Mouse (Mus musculus): Measurements from ENCODE around the gene Stard9. TPM values are rescaled to one million over a fixed set of nuclear protein-coding genes. Genes with fewer than 3 reads are reported as not detected.

Stard9 gene
- polyA plus RNA-seq, 1 experiment from 2014 or later: 4.3 TPM

DNA sequence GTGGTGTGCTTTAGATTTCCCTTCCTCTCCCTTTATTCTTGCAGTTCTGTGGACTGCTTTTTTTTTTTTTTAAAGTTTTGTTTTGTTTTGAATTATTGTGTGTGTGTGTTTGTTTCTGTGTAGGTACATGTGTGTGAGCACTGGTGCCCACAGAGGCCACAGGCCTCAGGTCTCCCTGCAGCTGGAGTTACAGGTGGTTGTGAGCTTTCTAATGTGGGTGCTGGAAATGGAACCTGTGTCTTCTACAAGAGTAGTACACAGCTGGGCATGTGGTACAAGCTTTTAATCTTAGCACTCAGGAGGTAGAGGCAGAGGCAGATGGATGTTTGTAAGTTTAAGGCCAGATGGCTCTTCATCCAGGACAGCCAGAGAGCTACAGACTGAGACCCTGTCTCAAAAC lies 78.1 kb downstream of the Stard9 start:
- no peaks in the 10 kb centered on the region for H3K27me3 ChIP-seq (replicated peaks)
- no peak overlapping the region for H3K27ac ChIP-seq
- peaks cover 7% of the 10 kb centered on the region; the same call in 1 of the 2 replicates for H3K36me3 ChIP-seq
- H3K4me2 ChIP-seq: no peak overlapping the region
- no peak overlapping the region for H3K9ac ChIP-seq
- no peak for ATAC-seq (ENCODE audit: insufficient read depth, low FRiP score, low read depth)
- H3K4me3 ChIP-seq (replicated peaks): no peak overlapping the region
- no peaks in the 10 kb centered on the region for H3K9me3 ChIP-seq
- no peaks in the 10 kb centered on the region for H3K4me1 ChIP-seq

DNA sequence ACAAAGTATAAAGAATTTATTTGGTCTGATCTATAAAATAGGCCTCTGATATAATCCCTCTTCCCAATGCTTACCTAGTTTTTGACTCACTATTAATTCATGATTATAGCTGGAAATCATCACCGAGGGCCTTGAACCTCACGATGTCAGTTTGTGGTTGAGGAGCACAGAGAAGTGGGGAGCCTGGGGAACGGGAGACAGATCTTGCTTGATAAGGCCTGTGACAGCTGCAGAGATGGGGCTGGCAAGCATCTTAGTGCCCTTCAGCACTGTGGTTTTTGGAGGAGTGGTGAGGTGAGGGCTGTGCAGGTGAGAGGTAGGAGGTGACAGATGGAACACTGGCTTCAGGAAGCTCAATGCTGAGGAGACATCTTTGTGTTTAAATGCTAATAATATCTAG lies 81.2 kb downstream of the Stard9 start:
- Histone ChIP-seq H3K4me3 (replicated peaks) (no peak overlapping the region), H3K9me3 (no peaks in the 10 kb centered on the region), H3K4me2 (no peak overlapping the region), H3K27me3 (replicated peaks) (no peaks in the 10 kb centered on the region), H3K27ac (no peak overlapping the region), H3K36me3 (peaks cover 15% of the 10 kb centered on the region), H3K9ac (no peak overlapping the region), H3K4me1 (no peaks in the 10 kb centered on the region)
- no peak for ATAC-seq (ENCODE audit: insufficient read depth, low FRiP score, low read depth)
- WGBS: 80% methylated on average over 3 of the region's 3 CpGs

DNA sequence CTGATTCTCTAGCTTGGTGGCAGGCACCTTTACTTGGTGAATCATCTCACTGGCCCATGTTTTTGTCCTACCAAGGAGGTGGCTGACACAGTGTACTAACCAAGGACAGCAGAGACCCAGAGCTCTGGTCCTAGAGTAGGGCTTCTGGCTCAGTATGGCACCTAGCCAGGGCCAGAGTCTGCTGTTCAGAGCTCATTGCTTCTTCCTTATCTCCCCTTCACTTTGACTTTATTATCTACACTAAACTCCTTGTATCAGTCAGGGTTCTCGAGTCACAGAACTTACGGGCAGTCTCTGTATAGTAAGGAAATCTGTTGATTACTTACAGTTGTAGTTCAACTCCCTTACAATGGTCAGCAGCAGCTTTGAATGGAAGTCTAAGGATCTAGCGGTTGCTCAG lies 82.0 kb downstream of the Stard9 start:
- Histone ChIP-seq H3K27me3 (replicated peaks) (no peaks in the 10 kb centered on the region), H3K4me1 (no peaks in the 10 kb centered on the region), H3K9me3 (no peaks in the 10 kb centered on the region), H3K4me2 (no peak overlapping the region), H3K27ac (no peak overlapping the region), H3K9ac (no peak overlapping the region), H3K4me3 (replicated peaks) (no peak overlapping the region), H3K36me3 (peaks cover 17% of the 10 kb centered on the region)
- no peak for ATAC-seq (ENCODE audit: insufficient read depth, low FRiP score, low read depth)
- 81% methylated on average over 3 of the region's 3 CpGs for WGBS

DNA sequence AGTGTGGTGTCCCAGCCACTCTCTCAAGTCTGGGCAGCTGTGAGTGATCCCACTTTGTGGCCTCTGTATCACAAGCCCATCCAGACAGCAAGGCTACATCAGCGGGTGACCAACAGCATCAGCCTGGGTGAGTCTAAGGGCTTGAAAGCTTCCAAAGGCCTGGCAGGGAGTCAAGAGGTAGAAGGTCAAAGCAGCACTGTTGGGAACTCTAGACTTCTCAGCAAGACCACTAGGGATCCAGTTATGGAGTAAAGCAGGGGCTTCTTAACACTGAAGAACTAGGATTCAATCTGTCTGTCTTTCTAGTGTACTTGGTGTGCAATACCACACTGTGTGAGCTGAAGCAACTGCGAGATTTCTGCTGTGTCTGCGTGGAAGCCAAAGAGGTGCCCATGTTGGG lies 84.5 kb downstream of the Stard9 start:
- Histone ChIP-seq H3K4me2 (no peak overlapping the region), H3K27ac (no peak overlapping the region), H3K27me3 (replicated peaks) (no peaks in the 10 kb centered on the region), H3K4me1 (no peaks in the 10 kb centered on the region), H3K36me3 (peaks cover 30% of the 10 kb centered on the region), H3K9ac (no peak overlapping the region), H3K9me3 (no peaks in the 10 kb centered on the region), H3K4me3 (replicated peaks) (no peak overlapping the region)
- no peak for ATAC-seq (ENCODE audit: insufficient read depth, low FRiP score, low read depth)
- WGBS: 96% methylated on average over 3 of the region's 3 CpGs

- H3K4me1 ChIP-seq: no peaks in the 10 kb centered on the region
- no peaks in the 10 kb centered on the region for H3K9me3 ChIP-seq
- H3K36me3 ChIP-seq: peaks cover 69% of the 10 kb centered on the region
- H3K27ac ChIP-seq: no peak overlapping the region
- no peak overlapping the region for H3K4me3 ChIP-seq (replicated peaks)
- no peak overlapping the region for H3K4me2 ChIP-seq
- no peak overlapping the region for H3K9ac ChIP-seq
- H3K27me3 ChIP-seq (replicated peaks): no peaks in the 10 kb centered on the region
- ATAC-seq (ENCODE audit: insufficient read depth, low FRiP score, low read depth): no peak
- WGBS: 92% methylated on average over 8 of the region's 8 CpGs
Observed at GRCm38 (mm10) chr2:120718496-120718895, 89.6 kb downstream of the Stard9 start.

- H3K4me3 ChIP-seq (replicated peaks): no peak overlapping the region
- H3K9ac ChIP-seq: no peak overlapping the region
- H3K9me3 ChIP-seq: no peaks in the 10 kb centered on the region
- no peaks in the 10 kb centered on the region for H3K4me1 ChIP-seq
- no peaks in the 10 kb centered on the region for H3K27me3 ChIP-seq (replicated peaks)
- H3K36me3 ChIP-seq: peaks cover 81% of the 10 kb centered on the region
- WGBS: 91% methylated on average over 6 of the region's 6 CpGs
- no peak for ATAC-seq (ENCODE audit: insufficient read depth, low FRiP score, low read depth)
- H3K27ac ChIP-seq: no peak overlapping the region
- no peak overlapping the region for H3K4me2 ChIP-seq
Observed at GRCm38 (mm10) chr2:120720821-120721220, 91.9 kb downstream of the Stard9 start.

- Histone ChIP-seq H3K4me1 (no peaks in the 10 kb centered on the region), H3K27me3 (replicated peaks) (no peaks in the 10 kb centered on the region), H3K27ac (no peak overlapping the region), H3K4me2 (no peak overlapping the region), H3K9me3 (no peaks in the 10 kb centered on the region), H3K9ac (no peak overlapping the region), H3K4me3 (replicated peaks) (no peak overlapping the region), H3K36me3 (peaks cover 92% of the 10 kb centered on the region)
- WGBS: 89% methylated on average over 2 of the region's 2 CpGs
- no peak for ATAC-seq (ENCODE audit: insufficient read depth, low FRiP score, low read depth)
Observed at GRCm38 (mm10) chr2:120721911-120722310, 93.0 kb downstream of the Stard9 start.

GRCm38 (mm10) chr2:120722491-120722890 lies 93.6 kb downstream of the Stard9 start:
- no peak for ATAC-seq (ENCODE audit: insufficient read depth, low FRiP score, low read depth)
- H3K4me2 ChIP-seq: no peak overlapping the region
- H3K27me3 ChIP-seq (replicated peaks): no peaks in the 10 kb centered on the region
- no peak overlapping the region for H3K4me3 ChIP-seq (replicated peaks)
- H3K9ac ChIP-seq: no peak overlapping the region
- H3K27ac ChIP-seq: no peak overlapping the region
- 69% methylated on average over 8 of the region's 8 CpGs for WGBS
- no peaks in the 10 kb centered on the region for H3K4me1 ChIP-seq
- no peaks in the 10 kb centered on the region for H3K9me3 ChIP-seq
- H3K36me3 ChIP-seq: peaks cover 92% of the 10 kb centered on the region

- H3K36me3 ChIP-seq: peaks cover 90% of the 10 kb centered on the region
- H3K4me1 ChIP-seq: 0 out of 2 replicates have a peak, but pooled peaks cover 4% of the 10 kb centered on the region
Observed at GRCm38 (mm10) chr2:120723621-120724020, 94.7 kb downstream of the Stard9 start.

DNA sequence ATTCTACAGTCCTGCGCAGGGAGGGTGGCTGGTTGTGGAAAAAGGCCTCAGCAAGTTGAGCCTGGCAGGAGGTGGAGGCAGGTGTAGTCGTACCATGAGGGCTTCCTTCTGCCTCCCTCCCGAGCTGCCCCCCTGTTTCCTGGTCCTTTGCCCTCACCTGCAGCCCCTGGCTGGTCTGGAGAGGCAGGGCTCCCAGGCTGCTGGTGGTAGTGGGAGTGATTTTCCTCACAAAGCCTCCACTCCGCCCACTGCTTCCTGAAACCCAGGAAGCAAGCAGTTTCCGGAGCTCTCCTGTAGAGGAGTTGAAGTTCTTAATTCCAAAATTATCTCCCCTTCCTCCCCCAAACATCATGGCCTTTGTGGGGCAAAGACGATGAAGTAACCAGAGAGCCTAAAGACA lies 95.3 kb downstream of the Stard9 start:
- peaks cover 85% of the 10 kb centered on the region for H3K36me3 ChIP-seq
- no peak overlapping the region for H3K27ac ChIP-seq
- no peaks in the 10 kb centered on the region for H3K9me3 ChIP-seq
- H3K9ac ChIP-seq: no peak overlapping the region
- no peak for ATAC-seq (ENCODE audit: insufficient read depth, low FRiP score, low read depth)
- 75% methylated on average over 6 of the region's 6 CpGs for WGBS
- no peaks in the 10 kb centered on the region for H3K27me3 ChIP-seq (replicated peaks)
- no peak overlapping the region for H3K4me2 ChIP-seq
- H3K4me3 ChIP-seq (replicated peaks): no peak overlapping the region
- H3K4me1 ChIP-seq: 0 out of 2 replicates have a peak, but pooled peaks cover 10% of the 10 kb centered on the region

More at GRCm38 (mm10) chr2:120723621-120724020, 94.7 kb downstream of the Stard9 start:
- H3K9me3 ChIP-seq: no peaks in the 10 kb centered on the region
- H3K27me3 ChIP-seq (replicated peaks): no peaks in the 10 kb centered on the region
- H3K4me3 ChIP-seq (replicated peaks): no peak overlapping the region
- H3K9ac ChIP-seq: no peak overlapping the region
- no peak overlapping the region for H3K27ac ChIP-seq
- ATAC-seq (ENCODE audit: insufficient read depth, low FRiP score, low read depth): no peak
- 74% methylated on average over 4 of the region's 4 CpGs for WGBS
- no peak overlapping the region for H3K4me2 ChIP-seq

- Histone ChIP-seq H3K27me3 (replicated peaks) (no peaks in the 10 kb centered on the region), H3K4me1 (peaks cover 17% of the 10 kb centered on the region; the same call in 1 of the 2 replicates), H3K36me3 (peaks cover 32% of the 10 kb centered on the region), H3K9me3 (no peaks in the 10 kb centered on the region), H3K4me3 (replicated peaks) (peak overlapping the region; percentile 75), H3K27ac (no peak overlapping the region), H3K9ac (peak overlapping the region; percentile 87), H3K4me2 (peak overlapping the region; percentile 89)
- ATAC-seq (ENCODE audit: insufficient read depth, low FRiP score, low read depth): no peak
- 8% methylated on average over 23 of the region's 23 CpGs for WGBS
Observed at GRCm38 (mm10) chr2:120729775-120730585, 101.1 kb downstream of the Stard9 start.

DNA sequence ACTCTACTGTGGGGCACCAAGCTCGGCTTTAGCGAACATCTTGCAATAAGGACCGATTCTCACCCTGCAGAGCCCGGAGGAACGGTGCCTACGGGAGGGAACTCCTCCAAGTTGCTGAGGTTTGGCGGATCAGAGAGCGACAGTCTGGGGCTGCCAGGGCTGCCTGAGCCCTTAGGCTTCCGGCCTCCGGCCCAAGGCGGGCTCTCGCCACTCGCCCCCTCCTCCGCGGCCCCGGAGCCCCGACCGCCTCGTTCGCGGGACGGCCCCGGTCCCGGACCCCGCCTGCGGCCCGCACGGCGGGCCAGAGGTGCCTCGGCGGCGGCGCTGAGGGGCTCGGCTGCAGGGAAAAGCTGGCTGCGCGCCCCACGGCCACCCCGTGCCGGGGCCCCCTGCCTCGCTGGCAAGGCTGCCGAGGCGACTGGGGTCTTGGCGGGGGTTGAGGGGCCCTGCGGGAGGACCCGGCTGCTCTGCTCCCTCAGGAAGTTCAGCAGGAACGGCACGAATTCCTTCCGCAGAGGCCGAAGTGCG lies 101.8 kb downstream of the Stard9 start:
- ATAC-seq (ENCODE audit: insufficient read depth, low FRiP score, low read depth): peak; percentile 11

More for the DNA sequence above, 101.8 kb downstream of the Stard9 start:
- peak overlapping the region; percentile 75 for H3K4me3 ChIP-seq (replicated peaks)
- no peaks in the 10 kb centered on the region for H3K27me3 ChIP-seq (replicated peaks)
- H3K9me3 ChIP-seq: no peaks in the 10 kb centered on the region
- peak overlapping the region; percentile 87 for H3K9ac ChIP-seq
- H3K4me2 ChIP-seq: peak overlapping the region; percentile 89
- WGBS: under 1% methylated on average over 50 of the region's 50 CpGs
- H3K36me3 ChIP-seq: peaks cover 25% of the 10 kb centered on the region
- peak overlapping the region; percentile 96 for H3K27ac ChIP-seq
- peaks cover 17% of the 10 kb centered on the region; the same call in 1 of the 2 replicates for H3K4me1 ChIP-seq

All from stomach, embryonic 15.5 days (tissue).